Mouse (Mus musculus) liver, adult 2 months (tissue): ENCODE results near the gene Rps17.
A peak's percentile ranks its signal among the peaks of the same experiment; 100 is the strongest.

ENCODE experiments used
- CTCF ChIP-seq: fragments of 200-500 bp; IDR thresholded peaks from 2 replicates; pipeline ENCODE4 v1.5.1; 2011; ENCODE audit warnings: low read depth, low read length, control low read depth
- POLR2A ChIP-seq: fragments of 200-500 bp; IDR thresholded peaks from 2 replicates; pipeline ENCODE4 v1.6.1; 2011; ENCODE audit warnings: low read length, control low read depth; ENCODE audit not compliant: insufficient read depth; ENCODE audit errors: extremely low read depth

- peak; percentile 94 for TF ChIP-seq CTCF
- TF ChIP-seq POLR2A, result no peak
Observed at GRCm38 (mm10) chr7:81339783-81340182, 5.3 kb downstream of the Rps17 start.
